Mouse (Mus musculus) limb, embryonic 15.5 days (tissue): ENCODE results near the gene Rcbtb1. TPM values are rescaled to one million over a fixed set of nuclear protein-coding genes. Genes with fewer than 3 reads are reported as not detected.
"Not testable (repeated sequence)": the region's sequence is repeated elsewhere in the genome, so short reads cannot be mapped to it uniquely, and the experiment has no call there.

Experiments used
- ATAC-seq: fragments of 200-750 bp; cut with Nextera tagmentation; 2 replicates; pipeline ENCODE4 v1.8.0; 2017; ENCODE audit warnings: low read depth, moderate TSS enrichment; ENCODE audit not compliant: insufficient number of reproducible peaks, low FRiP score, low TSS enrichment
- H3K27ac ChIP-seq: fragments of 300-500 bp; sonication (generic); 2 replicates; pipeline ENCODE4 v1.5.1; 2015; ENCODE audit warnings: moderate library complexity, mild to moderate bottlenecking, inconsistent platforms
- H3K27me3 ChIP-seq: fragments of 300-500 bp; sonication (generic); 2 replicates; pipeline ENCODE4 v1.6.1; 2015; ENCODE audit warnings: inconsistent platforms
- H3K36me3 ChIP-seq: fragments of 300-500 bp; sonication (generic); 2 replicates; pipeline ENCODE4 v1.6.1; 2015; ENCODE audit warnings: inconsistent platforms
- H3K4me1 ChIP-seq: fragments of 300-500 bp; sonication (generic); 2 replicates; pipeline ENCODE4 v1.6.1; 2015; ENCODE audit warnings: inconsistent platforms
- H3K4me2 ChIP-seq: fragments of 300-500 bp; sonication (generic); 2 replicates; pipeline ENCODE4 v1.6.1; 2015; ENCODE audit warnings: mild to moderate bottlenecking, inconsistent platforms
- H3K4me3 ChIP-seq: fragments of 300-500 bp; sonication (generic); 2 replicates; pipeline ENCODE4 v1.5.1; 2015; ENCODE audit warnings: mild to moderate bottlenecking, inconsistent platforms
- H3K9ac ChIP-seq: fragments of 300-500 bp; sonication (generic); 2 replicates; pipeline ENCODE4 v1.6.1; 2015; ENCODE audit warnings: inconsistent platforms
- H3K9me3 ChIP-seq: fragments of 300-500 bp; sonication (generic); 2 replicates; pipeline ENCODE4 v1.6.1; 2016; ENCODE audit warnings: inconsistent platforms
- WGBS: fragments of 180-500 bp; shearing (Covaris S2); methylation state at CpG from one replicate; pipeline ENCODE4 v1.1.7; 2015; 5-methylcytosine and 5-hydroxymethylcytosine counted together
- polyA plus RNA-seq: library from polyadenylated mRNA; unstranded; fragments of >200 nt; fragmentation: Nextera tagmentation; extraction: Ambion mirVana; gene quantifications from 2 replicates; pipeline ENCODE4 v1.2.1, GENCODE M21; 2015

The Rcbtb1 gene
- polyA plus RNA-seq, 1 experiment from 2014 or later: 42.6 TPM

DNA sequence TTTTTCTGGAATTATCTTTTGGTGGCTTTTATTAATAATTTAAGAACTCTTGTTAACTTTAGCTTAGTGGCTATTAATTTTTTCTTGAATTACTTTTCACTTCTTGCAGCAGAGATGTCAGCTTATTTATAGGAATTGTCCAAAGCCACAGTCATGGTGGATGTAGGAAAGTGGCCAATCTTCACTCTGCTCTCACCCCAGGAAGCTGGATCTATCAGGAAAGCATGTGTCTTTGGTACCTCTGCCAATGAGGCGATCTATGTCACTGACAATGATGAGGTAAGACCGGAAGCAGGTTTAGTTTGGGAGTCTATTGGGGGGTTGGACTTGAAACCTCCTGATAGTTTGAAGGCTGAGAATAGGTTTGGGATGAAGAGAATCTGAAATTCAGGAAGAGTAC, 8.8 kb downstream of the Rcbtb1 start:
- no peak overlapping the region for H3K4me2 ChIP-seq
- no peak overlapping the region for H3K9ac ChIP-seq
- H3K4me3 ChIP-seq: no peak overlapping the region
- ATAC-seq: no peak
- H3K36me3 ChIP-seq: peaks cover 23% of the 10 kb centered on the region; the same call in 1 of the 2 replicates
- no peaks in the 10 kb centered on the region for H3K27me3 ChIP-seq
- no peaks in the 10 kb centered on the region for H3K9me3 ChIP-seq
- H3K4me1 ChIP-seq: peaks cover 13% of the 10 kb centered on the region
- no peak overlapping the region for H3K27ac ChIP-seq
- 95% methylated on average over 2 of the region's 2 CpGs for WGBS

DNA sequence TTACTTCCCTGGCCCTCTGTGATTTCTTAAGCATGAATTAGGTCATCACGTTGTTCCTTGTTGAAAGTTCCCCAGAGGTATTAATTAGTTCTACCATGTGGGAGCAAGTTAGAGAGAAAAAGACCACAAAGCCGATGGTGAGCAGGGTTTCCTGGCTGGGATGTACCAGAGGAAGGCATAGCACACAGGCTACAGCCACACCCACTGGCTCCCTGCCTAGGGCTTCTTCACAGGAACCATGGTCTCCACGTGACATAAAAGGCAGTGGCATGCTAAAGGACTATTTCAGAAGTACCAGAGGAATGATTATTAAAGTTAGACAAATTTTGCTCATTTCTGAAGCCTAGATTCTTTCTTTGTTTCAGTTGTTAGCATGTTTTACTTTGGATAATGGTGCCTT, 18.2 kb downstream of the Rcbtb1 start:
- no peak overlapping the region for H3K4me2 ChIP-seq
- no peak for ATAC-seq
- 69% methylated on average over 3 of the region's 3 CpGs for WGBS
- H3K4me1 ChIP-seq: no peaks in the 10 kb centered on the region
- H3K36me3 ChIP-seq: peaks cover 74% of the 10 kb centered on the region
- H3K4me3 ChIP-seq: no peak overlapping the region
- H3K9ac ChIP-seq: no peak overlapping the region
- H3K27ac ChIP-seq: no peak overlapping the region
- no peaks in the 10 kb centered on the region for H3K27me3 ChIP-seq
- H3K9me3 ChIP-seq: no peaks in the 10 kb centered on the region

DNA sequence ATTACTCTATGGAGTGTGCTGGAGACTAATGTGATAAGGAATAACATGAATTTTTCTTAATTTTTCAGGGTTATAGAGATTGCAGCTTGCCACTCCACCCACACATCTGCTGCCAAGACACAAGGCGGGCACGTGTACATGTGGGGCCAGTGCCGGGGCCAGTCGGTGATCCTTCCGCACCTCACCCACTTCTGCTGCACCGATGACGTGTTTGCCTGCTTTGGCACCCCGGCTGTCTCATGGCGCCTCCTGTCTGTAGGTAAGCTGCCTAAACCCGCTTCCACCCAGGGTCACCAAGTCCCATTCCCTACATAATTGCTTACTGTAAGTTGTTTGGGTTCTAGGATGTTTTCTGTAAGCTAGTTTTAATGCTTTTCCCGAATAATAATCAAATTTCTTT, 25.2 kb downstream of the Rcbtb1 start:
- Histone ChIP-seq H3K4me1 (no peaks in the 10 kb centered on the region), H3K4me3 (no peak overlapping the region), H3K36me3 (peaks cover 91% of the 10 kb centered on the region), H3K27me3 (no peaks in the 10 kb centered on the region), H3K9ac (no peak overlapping the region), H3K9me3 (no peaks in the 10 kb centered on the region), H3K4me2 (no peak overlapping the region), H3K27ac (no peak overlapping the region)
- no peak for ATAC-seq
- 96% methylated on average over 11 of the region's 11 CpGs for WGBS

DNA sequence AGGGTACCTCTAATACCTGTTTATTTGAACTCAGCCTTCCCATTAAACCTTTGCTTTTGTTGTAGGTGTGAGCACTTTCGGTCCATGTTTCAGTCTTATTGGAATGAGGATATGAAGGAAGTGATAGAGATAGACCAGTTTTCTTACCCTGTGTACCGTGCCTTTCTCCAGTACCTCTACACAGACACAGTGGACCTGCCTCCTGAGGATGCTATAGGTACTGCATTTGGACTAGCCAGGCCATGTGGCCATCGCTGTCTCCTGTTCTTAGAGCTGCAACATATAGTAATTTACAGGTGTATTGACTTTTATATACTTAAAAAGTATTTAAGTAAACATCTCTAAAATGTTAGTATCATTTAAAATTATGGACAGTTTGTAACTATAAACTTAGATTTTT, 28.8 kb downstream of the Rcbtb1 start:
- Histone ChIP-seq H3K36me3 (peaks cover 93% of the 10 kb centered on the region), H3K27ac (no peak overlapping the region), H3K4me3 (no peak overlapping the region), H3K9ac (no peak overlapping the region), H3K4me1 (no peaks in the 10 kb centered on the region), H3K4me2 (no peak overlapping the region), H3K9me3 (no peaks in the 10 kb centered on the region), H3K27me3 (no peaks in the 10 kb centered on the region)
- 90% methylated on average over 3 of the region's 3 CpGs for WGBS
- no peak for ATAC-seq

DNA sequence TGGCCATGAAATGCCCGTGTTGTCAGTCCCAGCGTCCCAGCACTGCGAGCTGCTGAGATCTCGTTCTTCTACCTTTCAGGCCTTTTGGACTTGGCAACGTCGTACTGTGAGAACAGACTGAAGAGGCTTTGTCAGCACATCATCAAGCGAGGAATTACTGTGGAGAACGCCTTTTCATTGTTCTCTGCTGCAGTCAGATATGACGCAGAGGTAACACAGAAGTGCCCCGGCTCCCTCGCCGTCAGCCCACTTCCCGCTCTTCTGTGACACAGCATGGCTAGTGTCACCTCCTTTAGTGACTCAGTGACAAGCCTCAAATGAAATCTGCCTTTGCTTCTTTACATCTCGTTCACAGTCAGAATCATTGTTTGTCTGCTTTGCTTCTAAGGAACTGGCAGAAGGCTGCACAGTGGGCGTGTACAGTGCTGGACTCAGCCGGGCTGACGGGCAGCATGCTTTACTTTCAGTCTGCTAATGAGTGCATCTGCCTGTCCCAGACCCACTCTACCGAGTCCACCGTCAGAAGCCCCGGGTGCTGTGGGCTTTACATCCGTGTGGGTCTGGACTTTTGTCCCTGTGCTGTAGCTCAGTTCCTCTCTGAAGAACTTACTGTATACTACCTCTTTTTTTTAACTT, 29.4 kb downstream of the Rcbtb1 start:
- H3K4me2 ChIP-seq: no peak overlapping the region
- peaks cover 95% of the 10 kb centered on the region for H3K36me3 ChIP-seq

DNA sequence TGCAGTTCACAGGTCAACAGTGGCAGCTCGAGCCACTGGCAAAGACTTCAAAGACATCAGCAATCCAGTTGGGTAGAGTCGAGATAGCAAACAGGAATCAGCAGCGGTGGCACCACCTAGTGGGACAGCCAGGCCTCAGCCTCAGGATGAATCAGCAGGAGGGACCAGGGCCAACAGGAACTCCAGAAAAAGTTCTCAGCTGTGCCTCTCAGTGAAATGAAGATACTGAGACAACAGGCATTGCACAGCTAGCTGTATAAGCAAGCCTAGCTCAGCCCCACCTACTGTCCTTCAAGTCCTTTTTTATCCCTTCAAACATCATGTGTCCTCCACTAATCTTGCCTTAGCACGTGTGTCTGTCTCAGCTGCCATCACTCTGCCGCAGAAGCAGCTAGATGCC, 31.0 kb downstream of the Rcbtb1 start:
- Histone ChIP-seq H3K4me1 (no peaks in the 10 kb centered on the region), H3K27me3 (no peaks in the 10 kb centered on the region), H3K27ac (no peak overlapping the region), H3K4me2 (no peak overlapping the region), H3K9me3 (no peaks in the 10 kb centered on the region), H3K9ac (no peak overlapping the region), H3K4me3 (no peak overlapping the region), H3K36me3 (peaks cover 93% of the 10 kb centered on the region)
- no peak for ATAC-seq
- WGBS: 68% methylated on average over 5 of the region's 5 CpGs

More for the DNA sequence above, 29.4 kb downstream of the Rcbtb1 start:
- Histone ChIP-seq H3K27me3 (no peaks in the 10 kb centered on the region), H3K4me1 (no peaks in the 10 kb centered on the region), H3K9ac (no peak overlapping the region), H3K27ac (no peak overlapping the region), H3K9me3 (no peaks in the 10 kb centered on the region), H3K4me3 (no peak overlapping the region)
- 92% methylated on average over 21 of the region's 21 CpGs for WGBS
- ATAC-seq: no peak

DNA sequence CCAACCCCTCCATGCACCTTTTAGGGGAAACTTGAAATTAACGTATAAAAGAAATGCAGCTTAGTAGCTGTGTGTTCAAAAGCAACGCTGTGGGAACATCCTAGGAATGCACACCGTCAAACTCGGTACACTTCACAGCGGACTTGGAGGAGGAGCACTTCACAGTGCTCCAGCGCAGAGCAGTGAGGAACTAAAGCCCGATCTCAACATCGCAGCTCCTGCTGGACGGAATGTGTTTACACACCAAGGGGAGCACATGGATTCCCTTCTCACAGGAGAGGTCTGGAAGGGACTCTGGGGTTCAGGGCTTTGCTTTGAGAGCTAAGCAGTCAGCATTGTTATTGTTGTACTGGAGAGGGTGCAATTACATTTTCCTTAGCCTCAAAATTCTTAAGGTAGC, 32.6 kb downstream of the Rcbtb1 start:
- Histone ChIP-seq H3K4me2 (no peak overlapping the region), H3K27ac (no peak overlapping the region), H3K9me3 (no peaks in the 10 kb centered on the region), H3K9ac (no peak overlapping the region), H3K4me1 (no peaks in the 10 kb centered on the region), H3K27me3 (no peaks in the 10 kb centered on the region), H3K4me3 (no peak overlapping the region), H3K36me3 (peaks cover 93% of the 10 kb centered on the region)
- WGBS: 94% methylated on average over 9 of the region's 9 CpGs
- ATAC-seq: no peak

DNA sequence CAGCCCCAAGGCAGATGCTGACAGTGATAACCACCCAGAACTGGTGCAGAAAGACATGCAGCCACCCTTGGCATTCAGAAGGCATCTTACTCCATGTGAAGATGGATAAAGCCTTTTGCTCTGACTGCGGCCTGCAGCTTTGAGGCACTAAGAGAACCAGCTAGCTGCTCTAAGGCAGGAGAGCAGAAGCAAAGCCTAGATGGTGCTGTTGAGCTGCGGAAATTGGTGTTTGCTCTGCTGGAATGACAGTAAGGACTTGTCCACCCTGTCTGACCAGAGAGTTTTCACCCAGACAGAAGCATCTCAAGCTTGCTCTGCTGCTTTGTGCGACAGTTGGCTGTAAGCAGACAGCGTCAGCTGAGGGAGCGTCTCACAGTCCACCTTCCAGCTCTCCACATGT, 49.3 kb downstream of the Rcbtb1 start:
- not testable (repeated sequence) for ATAC-seq
- 59% methylated on average over 5 of the region's 5 CpGs for WGBS

DNA sequence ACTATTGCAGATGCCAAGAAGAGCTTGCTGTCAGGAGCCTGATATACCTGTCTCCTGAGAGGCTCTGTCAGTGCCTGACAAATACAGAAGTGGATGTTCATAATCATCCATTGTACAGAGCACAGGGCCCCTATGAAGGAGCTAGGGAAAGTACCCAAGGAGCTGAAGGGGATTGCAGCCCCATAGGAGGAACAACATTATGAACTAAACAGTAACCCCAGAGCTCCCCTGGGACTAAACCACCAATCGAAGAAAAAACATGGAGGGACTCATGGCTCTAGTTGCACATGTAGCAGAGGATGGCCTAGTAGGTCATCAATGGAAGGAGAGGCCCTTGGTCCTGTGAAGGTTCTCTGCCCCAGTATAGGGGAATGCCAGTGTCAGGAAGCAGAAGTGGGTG, 54.9 kb downstream of the Rcbtb1 start:
- H3K4me1 ChIP-seq, H3K36me3 ChIP-seq, H3K27me3 ChIP-seq, H3K27ac ChIP-seq, H3K9ac ChIP-seq, H3K4me3 ChIP-seq, H3K9me3 ChIP-seq, ATAC-seq, H3K4me2 ChIP-seq: not testable (repeated sequence)
- 83% methylated on average over 1 of the region's 1 CpGs for WGBS

More for the DNA sequence above, 49.3 kb downstream of the Rcbtb1 start:
- not testable (repeated sequence) for H3K27me3 ChIP-seq, H3K9ac ChIP-seq, H3K9me3 ChIP-seq, H3K4me1 ChIP-seq, H3K4me2 ChIP-seq, H3K36me3 ChIP-seq, H3K4me3 ChIP-seq, H3K27ac ChIP-seq

DNA sequence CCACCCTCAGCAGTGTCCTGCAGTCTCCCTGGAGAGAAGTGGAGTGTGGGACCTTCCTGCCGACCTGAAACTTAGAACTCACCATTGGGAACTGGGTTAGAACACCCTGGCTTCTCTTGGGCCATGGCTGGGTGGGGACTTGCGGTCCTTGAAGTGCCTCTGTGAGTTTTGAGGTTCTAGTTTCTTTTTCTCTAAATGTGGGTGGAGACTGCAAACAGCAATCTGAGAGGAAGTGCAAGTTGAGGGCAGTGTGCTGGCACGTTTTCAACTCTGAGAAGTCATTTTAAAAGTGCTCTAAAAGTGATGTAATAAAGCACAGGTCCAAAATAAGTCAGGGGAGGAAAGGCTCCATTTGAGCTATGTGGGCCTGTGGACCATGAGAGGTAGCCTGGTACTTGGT, 59.0 kb downstream of the Rcbtb1 start, which contains the start of gene Gm6904:
Gene Gm6904, minus strand, starts transcription at position 161 of the 400 bp plus-strand sequence.
- H3K27ac ChIP-seq: no peak within 1 kb of the TSS
- H3K36me3 ChIP-seq: no peaks in the 10 kb centered on the region
- no peak within 1 kb of the TSS for H3K9ac ChIP-seq
- H3K9me3 ChIP-seq: no peaks in the 10 kb centered on the region
- 54% methylated on average over 3 of the region's 3 CpGs for WGBS
- no peak within 1 kb of the TSS for H3K4me3 ChIP-seq
- H3K4me2 ChIP-seq: no peak within 1 kb of the TSS
- no peak for ATAC-seq
- no peaks in the 10 kb centered on the region for H3K4me1 ChIP-seq
- no peaks in the 10 kb centered on the region for H3K27me3 ChIP-seq

DNA sequence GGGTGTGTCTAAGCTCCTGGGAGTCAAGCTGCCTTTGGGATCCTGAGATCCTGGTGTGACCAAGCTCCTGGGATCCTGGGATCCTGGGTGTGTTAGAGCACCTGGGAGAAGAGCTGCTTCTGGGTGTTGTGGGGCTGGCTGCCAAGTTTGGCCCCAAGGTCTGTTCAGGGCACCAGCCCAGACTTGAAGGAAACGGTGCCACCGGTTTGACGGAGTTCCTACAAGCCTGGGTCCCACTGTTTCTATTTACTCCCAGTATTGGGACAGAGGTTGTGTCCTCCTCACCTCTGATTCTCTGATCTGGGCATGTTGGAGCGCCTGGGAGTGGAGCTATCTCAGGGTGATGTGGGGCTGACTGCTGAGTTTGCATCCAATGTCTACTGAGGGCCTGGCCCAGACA, 74.0 kb downstream of the Rcbtb1 start:
- not testable (repeated sequence) for H3K4me3 ChIP-seq, H3K4me2 ChIP-seq
- WGBS: 67% methylated on average over 4 of the region's 4 CpGs

More for the DNA sequence above, 74.0 kb downstream of the Rcbtb1 start:
- not testable (repeated sequence) for H3K4me1 ChIP-seq, H3K36me3 ChIP-seq, H3K27me3 ChIP-seq, H3K9ac ChIP-seq, ATAC-seq, H3K9me3 ChIP-seq, H3K27ac ChIP-seq
